8 mouse cellular contexts compared by ENCODE assay signal in the genomic region with DNA sequence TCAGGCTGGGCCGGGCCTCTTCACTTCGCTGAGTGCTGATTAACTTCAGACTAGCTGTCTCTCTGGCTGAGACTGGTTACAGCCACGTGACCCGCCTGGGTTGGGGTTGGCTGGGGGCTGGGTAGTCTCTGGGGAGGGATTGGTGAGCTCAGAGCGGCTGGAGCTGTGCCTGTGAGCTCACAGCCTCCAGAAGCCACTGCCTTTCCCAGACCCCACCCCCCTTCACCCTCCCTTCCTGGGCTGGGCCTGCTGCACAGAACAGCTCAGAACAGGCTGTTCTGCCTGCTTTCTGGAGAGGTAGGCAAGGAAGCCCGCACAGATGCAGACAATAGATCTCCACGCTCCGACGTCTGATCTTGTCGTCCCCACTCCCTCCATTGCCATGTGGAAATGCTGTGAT. TPM values are rescaled to one million over a fixed set of nuclear protein-coding genes. Genes with fewer than 3 reads are reported as not detected.
DNase-seq lines count a peak whose midpoint lies in the region; ATAC-seq lines count a peak whose summit lies in the region.

No protein-coding gene starts in this region.

- H3K9ac ChIP-seq in embryonic facial prominence, embryonic 14.5 days (ENCODE audit: low read depth, low read length): peak overlapping the region; percentile 56
- H3K9ac ChIP-seq in kidney, embryonic 14.5 days (ENCODE audit: low read depth, low read length): peak overlapping the region; percentile 25; the same call in 1 of the 2 replicates
- H3K9ac ChIP-seq in limb, embryonic 13.5 days: peak overlapping the region; percentile 53
- no peak overlapping the region; the same call in 1 of the 2 replicates for H3K9ac ChIP-seq in midbrain, embryonic 15.5 days
- H3K9ac ChIP-seq in stomach, embryonic 16.5 days (ENCODE audit: low read length): peak overlapping the region; percentile 67

- peaks cover 83% of the 10 kb centered on the region for H3K27me3 ChIP-seq in megakaryocyte, embryonic 14.5 days (replicated peaks)
- no peaks in the 10 kb centered on the region for H3K27me3 ChIP-seq in embryonic facial prominence, embryonic 14.5 days (replicated peaks; ENCODE audit: control insufficient read depth, insufficient read depth, low read length)
- no peaks in the 10 kb centered on the region for H3K27me3 ChIP-seq in kidney, embryonic 14.5 days (ENCODE audit: control insufficient read depth, insufficient read depth, low read length)
- H3K27me3 ChIP-seq in limb, embryonic 13.5 days: no peaks in the 10 kb centered on the region
- no peaks in the 10 kb centered on the region for H3K27me3 ChIP-seq in midbrain, embryonic 15.5 days (replicated peaks)
- H3K27me3 ChIP-seq in stomach, embryonic 16.5 days (ENCODE audit: control insufficient read depth, insufficient read depth, low read length): no peaks in the 10 kb centered on the region

- H3K4me2 ChIP-seq in embryonic facial prominence, embryonic 14.5 days (ENCODE audit: low read depth, low read length): peak overlapping the region; percentile 47
- peak overlapping the region; percentile 29 for H3K4me2 ChIP-seq in kidney, embryonic 14.5 days (replicated peaks; ENCODE audit: low read depth, low read length)
- H3K4me2 ChIP-seq in limb, embryonic 13.5 days (replicated peaks): peak overlapping the region; percentile 50
- H3K4me2 ChIP-seq in midbrain, embryonic 15.5 days: peak overlapping the region; percentile 33
- H3K4me2 ChIP-seq in stomach, embryonic 16.5 days (ENCODE audit: low read depth, low read length): peak overlapping the region; percentile 47

- H3K4me3 ChIP-seq in megakaryocyte, embryonic 14.5 days (replicated peaks): peak overlapping the region; percentile 79
- H3K4me3 ChIP-seq in embryonic facial prominence, embryonic 14.5 days (ENCODE audit: low read depth, low read length): peak overlapping the region; percentile 7; the same call in 1 of the 2 replicates
- H3K4me3 ChIP-seq in kidney, embryonic 14.5 days (ENCODE audit: low read length): no peak overlapping the region; the same call in 1 of the 2 replicates
- H3K4me3 ChIP-seq in limb, embryonic 13.5 days: no peak overlapping the region
- H3K4me3 ChIP-seq in midbrain, embryonic 15.5 days: 0 out of 2 replicates have a peak overlapping the region, but pooled peaks have one; percentile 7
- H3K4me3 ChIP-seq in stomach, embryonic 16.5 days (replicated peaks; ENCODE audit: low read length): peak overlapping the region; percentile 19

- peak overlapping the region; percentile 93 for H3K27ac ChIP-seq in embryonic facial prominence, embryonic 14.5 days (replicated peaks; ENCODE audit: low read depth, low read length)
- H3K27ac ChIP-seq in kidney, embryonic 14.5 days (ENCODE audit: low read depth, low read length): peak overlapping the region; percentile 72; the same call in 1 of the 2 replicates
- peak overlapping the region; percentile 93 for H3K27ac ChIP-seq in limb, embryonic 13.5 days
- H3K27ac ChIP-seq in midbrain, embryonic 15.5 days: peak overlapping the region; percentile 85
- peak overlapping the region; percentile 97 for H3K27ac ChIP-seq in stomach, embryonic 16.5 days (ENCODE audit: low read length)

- DNase-seq in embryonic facial prominence, embryonic 14.5 days (ENCODE audit: low spot score): peak; percentile 98
- DNase-seq in heart, adult 9 months (ENCODE audit: low spot score in 2 of 2): peak; percentile 98

- 0% methylated on average over 7 of the region's 10 CpGs for WGBS in embryonic facial prominence, embryonic 14.5 days
- WGBS in kidney, embryonic 14.5 days: 2% methylated on average over 10 of the region's 10 CpGs
- under 1% methylated on average over 10 of the region's 10 CpGs for WGBS in limb, embryonic 13.5 days
- 1% methylated on average over 10 of the region's 10 CpGs for WGBS in midbrain, embryonic 15.5 days
- WGBS in stomach, embryonic 16.5 days: 2% methylated on average over 10 of the region's 10 CpGs

- no peaks in the 10 kb centered on the region for H3K36me3 ChIP-seq in megakaryocyte, embryonic 14.5 days (replicated peaks; ENCODE audit: low read length)
- peaks cover 18% of the 10 kb centered on the region; the same call in 1 of the 2 replicates for H3K36me3 ChIP-seq in embryonic facial prominence, embryonic 14.5 days (ENCODE audit: control insufficient read depth, insufficient read depth, low read length)
- H3K36me3 ChIP-seq in kidney, embryonic 14.5 days (ENCODE audit: control insufficient read depth, insufficient read depth, low read length): peaks cover 5% of the 10 kb centered on the region; the same call in 1 of the 2 replicates
- H3K36me3 ChIP-seq in limb, embryonic 13.5 days: peaks cover 28% of the 10 kb centered on the region
- no peaks in the 10 kb centered on the region for H3K36me3 ChIP-seq in midbrain, embryonic 15.5 days (replicated peaks)
- 0 out of 2 replicates have a peak, but pooled peaks cover 4% of the 10 kb centered on the region for H3K36me3 ChIP-seq in stomach, embryonic 16.5 days (ENCODE audit: control insufficient read depth, insufficient read depth, low read length)

- no peak for ATAC-seq in megakaryocyte, adult 5-6 weeks (ENCODE audit: poor library complexity, severe bottlenecking)
- peak; percentile 97 for ATAC-seq in embryonic facial prominence, embryonic 14.5 days (ENCODE audit: low read depth)
- peak; percentile 97 for ATAC-seq in kidney, embryonic 14.5 days (ENCODE audit: low FRiP score, low TSS enrichment)
- ATAC-seq in limb, embryonic 13.5 days (ENCODE audit: low FRiP score, low read depth): peak; percentile 97
- ATAC-seq in midbrain, embryonic 15.5 days (replicated peaks): peak; percentile 97
- ATAC-seq in stomach, embryonic 16.5 days (ENCODE audit: insufficient read depth, low FRiP score): peak; percentile 98

- no peaks in the 10 kb centered on the region for H3K9me3 ChIP-seq in megakaryocyte, embryonic 14.5 days
- no peaks in the 10 kb centered on the region for H3K9me3 ChIP-seq in embryonic facial prominence, embryonic 14.5 days (ENCODE audit: control insufficient read depth, low read length)
- no peaks in the 10 kb centered on the region for H3K9me3 ChIP-seq in kidney, embryonic 14.5 days (ENCODE audit: control insufficient read depth, low read length)
- no peaks in the 10 kb centered on the region for H3K9me3 ChIP-seq in limb, embryonic 13.5 days
- no peaks in the 10 kb centered on the region for H3K9me3 ChIP-seq in midbrain, embryonic 15.5 days
- no peaks in the 10 kb centered on the region for H3K9me3 ChIP-seq in stomach, embryonic 16.5 days (replicated peaks; ENCODE audit: control insufficient read depth, low read length)

- peaks cover 12% of the 10 kb centered on the region for H3K4me1 ChIP-seq in megakaryocyte, embryonic 14.5 days
- peaks cover 63% of the 10 kb centered on the region for H3K4me1 ChIP-seq in embryonic facial prominence, embryonic 14.5 days (ENCODE audit: control insufficient read depth, insufficient read depth, low read length)
- peaks cover 19% of the 10 kb centered on the region; the same call in 1 of the 2 replicates for H3K4me1 ChIP-seq in kidney, embryonic 14.5 days (ENCODE audit: control insufficient read depth, insufficient read depth, low read length)
- peaks cover 72% of the 10 kb centered on the region for H3K4me1 ChIP-seq in limb, embryonic 13.5 days
- peaks cover 27% of the 10 kb centered on the region for H3K4me1 ChIP-seq in midbrain, embryonic 15.5 days
- H3K4me1 ChIP-seq in stomach, embryonic 16.5 days (ENCODE audit: control insufficient read depth, insufficient read depth, low read length): peaks cover 40% of the 10 kb centered on the region

RNA-seq across cellular contexts. Expression of gene P4ha2, which starts 13.0 kb away (rescaled TPM):
- polyA plus RNA-seq in megakaryocyte, embryonic 14.5 days (2012; ENCODE audit: insufficient read depth, low replicate concordance): 0.29 TPM in 1 of 2 replicates, not detected in the other
- total RNA-seq in megakaryocyte, adult 5-6 weeks (2015): not detected in 2 replicates
- total RNA-seq in megakaryocyte, adult 5-6 weeks (2017): not detected in 2 replicates
- 107 and 120 TPM in 2 replicates for polyA plus RNA-seq in embryonic facial prominence, embryonic 14.5 days (2014; fragmentation: Nextera tagmentation; extraction: Ambion mirVana)
- 19.3 and 25.1 TPM in 2 replicates for polyA plus RNA-seq in kidney, embryonic 14.5 days (2014; fragmentation: Nextera tagmentation; extraction: Ambion mirVana)
- polyA plus RNA-seq in limb, embryonic 13.5 days (2015; fragmentation: Nextera tagmentation; extraction: Ambion mirVana): 81.3 and 84.9 TPM in 2 replicates
- 10.0 and 10.3 TPM in 2 replicates for polyA plus RNA-seq in midbrain, embryonic 15.5 days (2015; fragmentation: Nextera tagmentation; extraction: Ambion mirVana)
- 78.6 and 86.8 TPM in 2 replicates for polyA plus RNA-seq in stomach, embryonic 16.5 days (2015; fragmentation: Nextera tagmentation; extraction: Ambion mirVana)

RNA-seq across cellular contexts. Expression of gene Pdlim4, which starts 44.1 kb away (rescaled TPM):
- polyA plus RNA-seq in megakaryocyte, embryonic 14.5 days (2012; ENCODE audit: insufficient read depth, low replicate concordance): 14.3 TPM in 1 of 2 replicates, not detected in the other
- 0.33 and 0.82 TPM in 2 replicates for total RNA-seq in megakaryocyte, adult 5-6 weeks (2015)
- 0.77 and 3.9 TPM in 2 replicates for total RNA-seq in megakaryocyte, adult 5-6 weeks (2017)
- polyA plus RNA-seq in embryonic facial prominence, embryonic 14.5 days (2014; fragmentation: Nextera tagmentation; extraction: Ambion mirVana): 115 and 132 TPM in 2 replicates
- polyA plus RNA-seq in kidney, embryonic 14.5 days (2014; fragmentation: Nextera tagmentation; extraction: Ambion mirVana): 52.1 and 54.6 TPM in 2 replicates
- polyA plus RNA-seq in limb, embryonic 13.5 days (2015; fragmentation: Nextera tagmentation; extraction: Ambion mirVana): 162 and 169 TPM in 2 replicates
- polyA plus RNA-seq in midbrain, embryonic 15.5 days (2015; fragmentation: Nextera tagmentation; extraction: Ambion mirVana): 22.3 and 26.8 TPM in 2 replicates
- 63.7 and 65.9 TPM in 2 replicates for polyA plus RNA-seq in stomach, embryonic 16.5 days (2015; fragmentation: Nextera tagmentation; extraction: Ambion mirVana)

Comparison
In these comparisons a context has a peak if more than half of its experiments do, and no peak if none do; other contexts are left out.
1. H3K4me3 ChIP-seq: peak in megakaryocyte, embryonic 14.5 days (single experiment), embryonic facial prominence, embryonic 14.5 days (single experiment), midbrain, embryonic 15.5 days (single experiment) and stomach, embryonic 16.5 days (single experiment); none in kidney, embryonic 14.5 days (single experiment) and limb, embryonic 13.5 days (single experiment).
2. Peak in every context shown above with its lines, with median percentiles within 50 percentile points of each other: H3K27ac ChIP-seq and H3K4me2 ChIP-seq.